8 mouse cellular contexts compared by ENCODE assay signal in genomic region chr16:14362099-14362820, GRCm38 (mm10). TPM values are rescaled to one million over a fixed set of nuclear protein-coding genes. Genes with fewer than 3 reads are reported as not detected.
A peak's percentile ranks its signal among the peaks of the same experiment; 100 is the strongest.
DNase-seq lines count a peak whose midpoint lies in the region; ATAC-seq and TF ChIP-seq lines count a peak whose summit lies in the region.

No protein-coding gene starts in this region.

- H3K4me2 ChIP-seq in CH12.LX (ENCODE audit: insufficient read depth, low read depth, poor library complexity, severe bottlenecking) = peak overlapping the region; percentile 77
- H3K4me2 ChIP-seq in embryonic facial prominence, embryonic 14.5 days (ENCODE audit: low read depth, low read length) = peak overlapping the region; percentile 97
- peak overlapping the region; percentile 85 for H3K4me2 ChIP-seq in limb, embryonic 13.5 days (replicated peaks)

- H3K27me3 ChIP-seq in heart, adult 2 months (ENCODE audit: control insufficient read depth, insufficient read depth, low read length) = no peaks in the 10 kb centered on the region
- H3K27me3 ChIP-seq in CH12.LX (replicated peaks) = no peaks in the 10 kb centered on the region
- no peaks in the 10 kb centered on the region for H3K27me3 ChIP-seq in embryonic facial prominence, embryonic 14.5 days (replicated peaks; ENCODE audit: control insufficient read depth, insufficient read depth, low read length)
- no peaks in the 10 kb centered on the region for H3K27me3 ChIP-seq in limb, embryonic 13.5 days

- DNase-seq in heart, adult 2 months = no peak
- DNase-seq in heart, postnatal 4 days = no peak
- peak; percentile 67 for DNase-seq in CH12.LX (ENCODE audit: extremely low read depth)
- DNase-seq in embryonic facial prominence, embryonic 14.5 days (ENCODE audit: low spot score) = peak; percentile 12
- DNase-seq in layer of hippocampus, postnatal 10 days (ENCODE audit: low spot score in 2 of 2) = no peak
- DNase-seq in layer of hippocampus, adult 8-10 months (ENCODE audit: low spot score in 2 of 2) = no peak

- H3K4me3 ChIP-seq in heart, adult 2 months = peak overlapping the region; percentile 96
- peak overlapping the region; percentile 76 to 98 (median 77) for H3K4me3 ChIP-seq in CH12.LX (replicated peaks in 1 of 3; ENCODE audit: low read depth in 2 of 3, low read length in 2 of 3, poor library complexity in 1 of 3)
- peak overlapping the region; percentile 82 for H3K4me3 ChIP-seq in embryonic facial prominence, embryonic 14.5 days (ENCODE audit: low read depth, low read length)
- H3K4me3 ChIP-seq in limb, embryonic 13.5 days = peak overlapping the region; percentile 81
- H3K4me3 ChIP-seq in olfactory bulb, adult 2 months (ENCODE audit: insufficient read depth, low read depth, low read length) = peak overlapping the region; percentile 84

- H3K4me1 ChIP-seq in heart, adult 2 months (ENCODE audit: control insufficient read depth, insufficient read depth, low read length) = peaks cover 6% of the 10 kb centered on the region; the same call in 1 of the 2 replicates
- H3K4me1 ChIP-seq in CH12.LX (ENCODE audit: control insufficient read depth in 1 of 2, insufficient read depth in 2 of 2) = peaks cover 24 to 64% of the 10 kb centered on the region in 2 experiments
- no peaks in the 10 kb centered on the region for H3K4me1 ChIP-seq in embryonic facial prominence, embryonic 14.5 days (ENCODE audit: control insufficient read depth, insufficient read depth, low read length)
- peaks cover 13% of the 10 kb centered on the region for H3K4me1 ChIP-seq in limb, embryonic 13.5 days
- peaks cover 8% of the 10 kb centered on the region; the same call in 1 of the 2 replicates for H3K4me1 ChIP-seq in olfactory bulb, adult 2 months (ENCODE audit: control insufficient read depth, insufficient read depth, low read length)

- TF ChIP-seq RAD21 in CH12.LX (IDR thresholded peaks at IDR 0.05; ENCODE audit: low read depth, low read length) = no peak; the same call in 1 of the 2 replicates

- no peaks in the 10 kb centered on the region for H3K9me3 ChIP-seq in CH12.LX (replicated peaks; ENCODE audit: low read length)
- no peaks in the 10 kb centered on the region for H3K9me3 ChIP-seq in embryonic facial prominence, embryonic 14.5 days (ENCODE audit: control insufficient read depth, low read length)
- H3K9me3 ChIP-seq in limb, embryonic 13.5 days = no peaks in the 10 kb centered on the region

- H3K79me2 ChIP-seq in heart, adult 2 months (replicated peaks; ENCODE audit: control insufficient read depth, insufficient read depth, low read length) = peaks cover 2% of the 10 kb centered on the region; the same call in 1 of the 2 replicates
- H3K79me2 ChIP-seq in CH12.LX (replicated peaks; ENCODE audit: control insufficient read depth, extremely low read depth, insufficient read depth, poor library complexity, severe bottlenecking) = peaks cover 39% of the 10 kb centered on the region

- TF ChIP-seq POLR2A in heart, adult 2 months (IDR thresholded peaks at IDR 0.05; ENCODE audit: insufficient read depth, low read depth, low read length) = no peak
- no peak for TF ChIP-seq POLR2A in CH12.LX (IDR thresholded peaks at IDR 0.05; ENCODE audit: low read depth, low read length)
- no peak for TF ChIP-seq POLR2A in olfactory bulb, adult 2 months (IDR thresholded peaks at IDR 0.05; ENCODE audit: insufficient read depth, low read depth, low read length)

- WGBS in heart, adult 2 months = 33% methylated on average over 7 of the region's 7 CpGs
- WGBS in embryonic facial prominence, embryonic 14.5 days = 30% methylated on average over 7 of the region's 7 CpGs
- 33% methylated on average over 7 of the region's 7 CpGs for WGBS in limb, embryonic 13.5 days
- WGBS in olfactory bulb, adult 2 months = 23% methylated on average over 7 of the region's 7 CpGs

- in situ Hi-C loops in CH12.LX (cut with MboI; ENCODE audit: low pct_ligation_motif_present, low pct_unique_long_range_greater_than_20kb, low sequenced_read_pairs) = no loop called here

- dilution Hi-C loops in CH12.LX (cut with MboI; ENCODE audit: extremely low pct_ligation_motif_present, extremely low pct_unique_long_range_greater_than_20kb, low sequenced_read_pairs) = no loop called here

- intact Hi-C loops in heart, adult 2 months (cut with DNase I) = no loop called here

- H3K27ac ChIP-seq in heart, adult 2 months = peak overlapping the region; percentile 89
- H3K27ac ChIP-seq in CH12.LX (ENCODE audit: insufficient read depth, low read depth) = no peak overlapping the region
- no peak overlapping the region for H3K27ac ChIP-seq in embryonic facial prominence, embryonic 14.5 days (replicated peaks; ENCODE audit: low read depth, low read length)
- no peak overlapping the region for H3K27ac ChIP-seq in limb, embryonic 13.5 days
- peak overlapping the region; percentile 38; the same call in 1 of the 2 replicates for H3K27ac ChIP-seq in olfactory bulb, adult 2 months (ENCODE audit: insufficient read depth, low read depth, low read length)

- H3K9ac ChIP-seq in heart, adult 2 months (ENCODE audit: low read depth, low read length) = peak overlapping the region; percentile 96
- H3K9ac ChIP-seq in CH12.LX (ENCODE audit: insufficient read depth, low read depth) = peak overlapping the region; percentile 76
- H3K9ac ChIP-seq in embryonic facial prominence, embryonic 14.5 days (ENCODE audit: low read depth, low read length) = peak overlapping the region; percentile 84
- H3K9ac ChIP-seq in limb, embryonic 13.5 days = peak overlapping the region; percentile 85

- no peak for TF ChIP-seq CTCF in heart, adult 2 months (IDR thresholded peaks at IDR 0.05)
- TF ChIP-seq CTCF in CH12.LX (conservative IDR thresholded peaks at IDR 0.05 in 1 of 2, IDR thresholded peaks at IDR 0.05 in 1 of 2; ENCODE audit: low read depth in 2 of 2, low read length in 2 of 2) = no peak
- no peak for TF ChIP-seq CTCF in olfactory bulb, adult 2 months (IDR thresholded peaks at IDR 0.05; ENCODE audit: insufficient read depth, low read depth, low read length)

- no peak; the same call in 1 of the 2 replicates for ATAC-seq in embryonic facial prominence, embryonic 14.5 days (ENCODE audit: low read depth)
- ATAC-seq in limb, embryonic 13.5 days (ENCODE audit: low FRiP score, low read depth) = no peak

- no peak for TF ChIP-seq EP300 in heart, adult 2 months (IDR thresholded peaks at IDR 0.05; ENCODE audit: insufficient read depth, low read depth, low read length)
- TF ChIP-seq EP300 in CH12.LX (IDR thresholded peaks at IDR 0.05; ENCODE audit: low read length) = no peak; the same call in 1 of the 2 replicates

- H3K36me3 ChIP-seq in heart, adult 2 months (ENCODE audit: control insufficient read depth, insufficient read depth, low read length) = no peaks in the 10 kb centered on the region
- peaks cover 0 to 32% of the 10 kb centered on the region in 2 experiments for H3K36me3 ChIP-seq in CH12.LX (replicated peaks in 1 of 2; ENCODE audit: control insufficient read depth in 1 of 2, insufficient read depth in 1 of 2, low read length in 1 of 2)
- no peaks in the 10 kb centered on the region for H3K36me3 ChIP-seq in embryonic facial prominence, embryonic 14.5 days (ENCODE audit: control insufficient read depth, insufficient read depth, low read length)
- no peaks in the 10 kb centered on the region for H3K36me3 ChIP-seq in limb, embryonic 13.5 days

TF ChIP-seq in CH12.LX, 34 proteins besides CTCF, POLR2A, EP300 and RAD21:
- TF ChIP-seq ZKSCAN1 (IDR thresholded peaks at IDR 0.05; ENCODE audit: borderline replicate concordance, low read depth, low read length) (no peak), MYC (IDR thresholded peaks at IDR 0.05; ENCODE audit: low read depth, low read length) (no peak), MXI1 (IDR thresholded peaks at IDR 0.05; ENCODE audit: low read depth, low read length) (0 out of 2 replicates have a peak, but pooled peaks have one; percentile 12), TCF12 (IDR thresholded peaks at IDR 0.05; ENCODE audit: low read depth, low read length) (0 out of 2 replicates have a peak, but pooled peaks have one; percentile 26), TBP (conservative IDR thresholded peaks at IDR 0.05; ENCODE audit: low read depth, low read length) (0 out of 2 replicates have a peak, but pooled peaks have one; percentile 47)
TF ChIP-seq in CH12.LX: peak in this region for 3.

RNA-seq across cellular contexts. Expression of gene Abcc1, which starts 0.9 kb away (rescaled TPM):
- total RNA-seq in heart, adult 2 months (2021) = 10 to 100 TPM; 14.4 to 21.4 TPM
- 37.5 and 40.6 TPM in 2 replicates for polyA plus RNA-seq in heart, adult 2 months (2012; rRNA removed)
- 10 to 100 TPM; 10.8 to 11.7 TPM for total RNA-seq in heart, postnatal 4 days (2021)
- total RNA-seq in CH12.LX (2012; rRNA removed) = 36.3 and 37.4 TPM in 2 replicates
- total RNA-seq in CH12.LX (2014; rRNA removed) = 26.5 and 30.2 TPM in 2 replicates
- polyA plus RNA-seq in CH12.LX (2012; ENCODE audit: insufficient read length, low read depth) = 42.2 and 49.7 TPM in 2 replicates
- 9.7 and 10.4 TPM in 2 replicates for polyA plus RNA-seq in embryonic facial prominence, embryonic 14.5 days (2014; fragmentation: Nextera tagmentation; extraction: Ambion mirVana)
- polyA plus RNA-seq in limb, embryonic 13.5 days (2015; fragmentation: Nextera tagmentation; extraction: Ambion mirVana) = 7.5 and 10.0 TPM in 2 replicates
- polyA plus RNA-seq in olfactory bulb, adult 2 months (2012; ENCODE audit: insufficient read depth, insufficient read length, low replicate concordance, missing spikeins) = not detected in 2 replicates
- total RNA-seq in layer of hippocampus, postnatal 10 days (2021) = 10 to 100 TPM; 17.7 to 20.4 TPM
- 10 to 100 TPM; 16.3 to 20.3 (median 19.2) TPM for total RNA-seq in layer of hippocampus, adult 8-10 months (2022)

RNA-seq across cellular contexts. Expression of gene Fopnl, which starts 45.1 kb away (rescaled TPM):
- 10 to 100 TPM; 56.8 to 63.9 TPM for total RNA-seq in heart, adult 2 months (2021)
- 58.9 and 102 TPM in 2 replicates for polyA plus RNA-seq in heart, adult 2 months (2012; rRNA removed)
- total RNA-seq in heart, postnatal 4 days (2021) = 10 to 100 TPM; 55.9 to 56.0 TPM
- 32.8 and 38.5 TPM in 2 replicates for total RNA-seq in CH12.LX (2012; rRNA removed)
- 153 and 159 TPM in 2 replicates for total RNA-seq in CH12.LX (2014; rRNA removed)
- polyA plus RNA-seq in CH12.LX (2012; ENCODE audit: insufficient read length, low read depth) = 54.9 and 56.8 TPM in 2 replicates
- 126 and 148 TPM in 2 replicates for polyA plus RNA-seq in embryonic facial prominence, embryonic 14.5 days (2014; fragmentation: Nextera tagmentation; extraction: Ambion mirVana)
- 174 and 182 TPM in 2 replicates for polyA plus RNA-seq in limb, embryonic 13.5 days (2015; fragmentation: Nextera tagmentation; extraction: Ambion mirVana)
- not detected in 2 replicates for polyA plus RNA-seq in olfactory bulb, adult 2 months (2012; ENCODE audit: insufficient read depth, insufficient read length, low replicate concordance, missing spikeins)
- total RNA-seq in layer of hippocampus, postnatal 10 days (2021) = 10 to 100 TPM; 48.1 to 58.8 TPM
- 10 to 100 TPM; 46.0 to 50.2 (median 48.7) TPM for total RNA-seq in layer of hippocampus, adult 8-10 months (2022)

Comparison
In these comparisons a context has a peak if more than half of its experiments do, and no peak if none do; other contexts are left out.
1. DNase-seq: peak in CH12.LX (single experiment) and embryonic facial prominence, embryonic 14.5 days (single experiment); none in heart, adult 2 months (0 of 2), heart, postnatal 4 days (single experiment), layer of hippocampus, postnatal 10 days (0 of 2) and layer of hippocampus, adult 8-10 months (0 of 2).
2. H3K27ac ChIP-seq: peak in heart, adult 2 months (single experiment) and olfactory bulb, adult 2 months (single experiment); none in CH12.LX (single experiment), embryonic facial prominence, embryonic 14.5 days (single experiment) and limb, embryonic 13.5 days (single experiment).
3. Peak in every context shown above with its lines, with median percentiles within 50 percentile points of each other: H3K4me3 ChIP-seq, H3K9ac ChIP-seq and H3K4me2 ChIP-seq.